Mouse (Mus musculus): ENCODE results near the gene Ate1. TPM values are rescaled to one million over a fixed set of nuclear protein-coding genes. Genes with fewer than 3 reads are reported as not detected.

Gene Ate1
- total and polyA plus RNA-seq, 2 experiments from 2014 or later = 50.8 to 97.7 TPM

DNA sequence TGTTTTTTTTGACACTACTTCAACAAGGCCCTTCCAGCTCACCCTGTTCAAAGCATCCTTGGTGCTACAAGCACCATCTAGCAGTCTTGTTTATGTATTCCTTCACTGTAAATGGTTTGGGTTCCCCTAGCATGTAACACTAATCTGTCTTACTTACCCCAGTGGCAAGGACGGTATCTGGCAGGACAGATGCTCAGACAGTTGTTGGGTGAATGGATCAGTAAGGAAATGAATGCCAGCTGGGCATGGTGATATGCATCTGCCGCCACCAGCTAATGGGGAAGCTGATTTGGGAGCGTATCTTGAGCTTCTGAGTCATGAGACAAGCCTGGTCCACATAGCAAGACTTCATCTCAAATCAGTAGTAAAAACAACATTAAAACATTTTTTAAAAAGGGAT, 141.9 kb downstream of the Ate1 start:
- Histone ChIP-seq H3K4me1 (ENCODE audit: insufficient read depth) (peaks cover 10% of the 10 kb centered on the region; the same call in 1 of the 2 replicates), H3K36me3 (ENCODE audit: insufficient read depth) (0 out of 2 replicates have a peak, but pooled peaks cover 3% of the 10 kb centered on the region), H3K27me3 (ENCODE audit: insufficient read depth, low read length) (no peaks in the 10 kb centered on the region), H3K27ac (ENCODE audit: low read depth, low read length) (no peak overlapping the region), H3K4me3 (ENCODE audit: low read depth, low read length) (no peak overlapping the region), H3K4me2 (ENCODE audit: low read depth) (no peak overlapping the region), H3K9ac (no peak overlapping the region), H3K9me3 (ENCODE audit: low read length) (0 out of 2 replicates have a peak, but pooled peaks cover 3% of the 10 kb centered on the region)
- ATAC-seq (no peak), DNase-seq (no peak)
- 89% methylated on average over 3 of the region's 3 CpGs for WGBS
- no peak for TF ChIP-seq CTCF (IDR thresholded peaks at IDR 0.05; ENCODE audit: low read depth)

DNA sequence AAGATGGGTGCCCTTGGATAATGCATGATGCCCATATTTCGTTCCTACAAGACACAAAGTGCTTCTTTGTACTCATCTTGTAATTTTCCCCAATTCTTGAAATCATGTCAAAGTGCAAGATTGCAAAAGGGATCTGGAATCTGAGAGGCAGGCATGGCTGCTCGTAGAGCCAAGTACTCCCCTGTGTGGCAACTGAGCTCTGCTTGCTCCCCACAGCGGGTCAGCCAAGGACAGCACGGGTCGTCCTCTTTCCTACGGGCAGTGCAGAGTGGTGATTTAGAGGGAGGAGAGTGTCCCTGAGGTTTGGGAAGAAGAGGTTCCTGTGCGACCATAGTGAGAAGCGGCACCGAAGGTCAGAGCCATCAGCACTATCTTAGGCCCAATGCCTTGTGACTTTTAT, 145.9 kb downstream of the Ate1 start:
- Histone ChIP-seq H3K9ac (no peak overlapping the region), H3K4me2 (ENCODE audit: low read depth) (no peak overlapping the region), H3K4me3 (ENCODE audit: low read depth, low read length) (no peak overlapping the region), H3K36me3 (ENCODE audit: insufficient read depth) (0 out of 2 replicates have a peak, but pooled peaks cover 3% of the 10 kb centered on the region), H3K27me3 (ENCODE audit: insufficient read depth, low read length) (no peaks in the 10 kb centered on the region; the same call in 1 of the 2 replicates), H3K27ac (ENCODE audit: low read depth, low read length) (no peak overlapping the region), H3K4me1 (ENCODE audit: insufficient read depth) (no peaks in the 10 kb centered on the region), H3K9me3 (ENCODE audit: low read length) (no peaks in the 10 kb centered on the region)
- WGBS = 90% methylated on average over 9 of the region's 9 CpGs
- TF ChIP-seq CTCF (IDR thresholded peaks at IDR 0.05; ENCODE audit: low read depth) = no peak
- DNase-seq = no peak
- no peak for ATAC-seq

DNA sequence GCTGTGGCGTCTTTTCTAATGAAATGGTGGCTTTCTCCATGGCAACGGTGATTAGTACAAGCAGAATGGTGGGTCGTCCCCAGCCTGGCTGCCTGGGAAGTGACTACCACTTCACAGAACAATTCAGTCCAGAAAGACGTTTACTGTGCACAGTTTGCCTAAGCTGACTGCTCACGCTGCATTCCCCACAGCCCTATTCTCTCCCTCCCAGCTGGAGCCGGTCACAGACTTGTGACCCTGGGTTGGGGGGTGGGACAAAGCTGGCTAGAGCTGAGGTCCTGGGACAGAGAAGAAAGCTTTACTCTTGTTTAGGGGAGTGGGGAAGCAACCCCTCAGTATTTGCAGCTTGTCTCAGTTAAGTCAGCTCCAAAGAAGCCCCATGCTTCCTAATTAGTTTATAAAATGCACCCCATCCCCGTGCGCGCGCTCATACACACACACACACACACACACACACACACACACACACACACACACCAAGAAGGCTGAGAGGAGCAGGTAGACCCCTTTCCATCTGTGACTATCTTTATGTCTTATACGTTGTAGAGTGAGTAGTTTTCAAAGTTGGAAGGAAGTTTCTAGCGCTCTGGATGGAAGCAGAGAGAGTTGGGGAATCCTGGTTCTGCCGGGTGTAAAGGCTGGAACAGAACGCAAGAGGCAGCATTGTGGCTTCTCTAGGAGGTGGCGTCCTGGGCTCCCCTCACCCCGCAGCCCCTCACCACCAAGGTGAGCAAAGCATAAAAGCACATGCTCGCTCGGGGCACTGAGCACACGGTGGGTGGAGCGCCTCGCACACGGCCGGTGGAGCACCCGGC, 151.1 kb downstream of the Ate1 start:
- Histone ChIP-seq H3K4me2 (ENCODE audit: low read depth) (peak overlapping the region; percentile 35), H3K27ac (ENCODE audit: low read depth, low read length) (no peak overlapping the region), H3K4me1 (ENCODE audit: insufficient read depth) (0 out of 2 replicates have a peak, but pooled peaks cover 11% of the 10 kb centered on the region), H3K9ac (no peak overlapping the region), H3K27me3 (ENCODE audit: insufficient read depth, low read length) (no peaks in the 10 kb centered on the region; the same call in 1 of the 2 replicates), H3K9me3 (ENCODE audit: low read length) (no peaks in the 10 kb centered on the region), H3K36me3 (ENCODE audit: insufficient read depth) (no peaks in the 10 kb centered on the region), H3K4me3 (ENCODE audit: low read depth, low read length) (no peak overlapping the region)
- peak; percentile 49 for TF ChIP-seq CTCF (IDR thresholded peaks at IDR 0.05; ENCODE audit: low read depth)
- 9% methylated on average over 24 of the region's 24 CpGs for WGBS
- DNase-seq = peak; percentile 59
- peak; percentile 81 for ATAC-seq

DNA sequence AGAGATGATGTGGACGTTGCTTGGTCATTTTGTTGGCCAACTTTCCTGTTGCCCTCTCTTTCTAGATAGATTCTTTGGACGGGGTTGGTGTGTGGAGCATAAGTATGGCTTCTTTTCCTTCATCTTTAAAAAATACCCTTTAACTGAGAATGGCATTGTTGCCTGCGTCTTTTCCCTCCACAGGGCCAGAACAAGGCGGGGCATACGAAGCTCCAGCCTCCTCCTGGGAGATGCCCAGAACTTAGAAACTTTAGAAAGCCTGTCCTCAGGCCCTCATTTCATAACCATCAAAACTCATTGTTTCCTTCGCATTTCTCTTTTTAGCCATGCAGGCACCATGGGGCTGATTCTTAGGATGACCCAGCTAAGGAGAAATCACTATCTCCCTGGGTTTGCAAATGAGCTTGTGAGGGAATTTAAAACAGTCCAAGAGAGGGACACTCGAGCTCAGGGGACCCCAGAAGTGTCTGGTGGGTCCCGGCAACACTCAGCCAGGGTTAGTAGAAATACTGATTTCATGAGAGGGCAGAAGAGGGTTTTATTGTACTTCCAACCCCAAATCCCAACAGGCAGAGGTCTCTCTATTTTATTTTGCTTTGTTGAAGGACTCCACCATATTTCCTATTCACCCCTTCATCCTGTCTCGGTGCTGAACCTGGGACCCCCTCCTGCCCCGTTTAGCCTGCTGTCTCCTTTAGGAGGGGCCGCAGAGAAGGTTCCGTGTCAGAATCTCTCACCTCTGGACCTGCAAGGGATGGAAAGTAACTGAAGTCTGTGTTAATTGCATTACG, 151.9 kb downstream of the Ate1 start:
- Histone ChIP-seq H3K27ac (ENCODE audit: low read depth, low read length) (no peak overlapping the region), H3K27me3 (ENCODE audit: insufficient read depth, low read length) (no peaks in the 10 kb centered on the region; the same call in 1 of the 2 replicates), H3K9ac (no peak overlapping the region), H3K4me2 (ENCODE audit: low read depth) (peak overlapping the region; percentile 35), H3K4me3 (ENCODE audit: low read depth, low read length) (no peak overlapping the region), H3K4me1 (ENCODE audit: insufficient read depth) (0 out of 2 replicates have a peak, but pooled peaks cover 11% of the 10 kb centered on the region), H3K9me3 (ENCODE audit: low read length) (no peaks in the 10 kb centered on the region), H3K36me3 (ENCODE audit: insufficient read depth) (no peaks in the 10 kb centered on the region)
- DNase-seq = no peak
- ATAC-seq = no peak
- no peak for TF ChIP-seq CTCF (IDR thresholded peaks at IDR 0.05; ENCODE audit: low read depth)
- WGBS = 16% methylated on average over 13 of the region's 13 CpGs

DNA sequence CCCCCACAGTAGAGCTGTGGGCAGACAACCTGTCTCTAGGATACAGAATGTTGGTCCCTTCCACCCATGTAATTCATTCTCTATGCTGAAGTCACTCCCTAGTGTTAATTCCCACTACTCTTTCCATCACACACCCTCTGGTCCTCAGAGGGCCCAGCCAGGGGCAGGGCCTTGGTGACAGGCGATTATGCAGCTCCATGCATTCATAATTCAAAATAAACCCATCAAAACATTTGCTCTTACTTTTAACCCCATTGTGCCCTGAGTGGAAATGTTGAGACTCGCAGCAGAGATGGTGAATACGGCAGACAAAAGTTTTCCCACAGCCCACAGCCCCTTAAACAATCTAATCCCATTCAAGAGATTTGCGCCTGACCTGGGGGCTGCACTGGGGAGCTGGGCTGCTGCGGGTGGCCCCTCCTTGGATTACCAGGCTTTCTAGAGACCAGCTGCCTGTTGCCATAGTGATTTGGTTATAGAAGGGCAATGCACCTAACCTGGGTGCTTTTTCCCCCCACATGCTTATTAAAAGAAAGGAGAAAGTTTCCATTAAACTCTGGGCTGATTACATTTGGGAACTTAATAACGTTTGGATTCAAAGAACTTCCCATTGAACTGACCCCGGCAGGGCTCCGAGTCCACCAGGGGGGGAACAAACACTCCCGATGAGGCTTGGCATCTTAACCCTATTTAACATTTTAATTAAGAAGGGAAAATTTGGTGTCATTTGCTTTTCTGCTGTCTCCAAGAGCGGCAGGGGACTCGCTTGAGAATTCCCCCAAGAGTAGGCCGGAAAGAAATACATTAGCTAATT, 152.7 kb downstream of the Ate1 start:
- no peak overlapping the region for H3K9ac ChIP-seq
- H3K27ac ChIP-seq (ENCODE audit: low read depth, low read length) = no peak overlapping the region
- no peak overlapping the region for H3K4me3 ChIP-seq (ENCODE audit: low read depth, low read length)
- no peaks in the 10 kb centered on the region; the same call in 1 of the 2 replicates for H3K27me3 ChIP-seq (ENCODE audit: insufficient read depth, low read length)
- H3K4me2 ChIP-seq (ENCODE audit: low read depth) = no peak overlapping the region
- no peak for DNase-seq
- 0 out of 2 replicates have a peak, but pooled peaks cover 11% of the 10 kb centered on the region for H3K4me1 ChIP-seq (ENCODE audit: insufficient read depth)
- TF ChIP-seq CTCF (IDR thresholded peaks at IDR 0.05; ENCODE audit: low read depth) = no peak
- H3K9me3 ChIP-seq (ENCODE audit: low read length) = no peaks in the 10 kb centered on the region
- 10% methylated on average over 12 of the region's 12 CpGs for WGBS
- ATAC-seq = peak; percentile 43; the same call in 1 of the 2 replicates
- no peaks in the 10 kb centered on the region for H3K36me3 ChIP-seq (ENCODE audit: insufficient read depth)

DNA sequence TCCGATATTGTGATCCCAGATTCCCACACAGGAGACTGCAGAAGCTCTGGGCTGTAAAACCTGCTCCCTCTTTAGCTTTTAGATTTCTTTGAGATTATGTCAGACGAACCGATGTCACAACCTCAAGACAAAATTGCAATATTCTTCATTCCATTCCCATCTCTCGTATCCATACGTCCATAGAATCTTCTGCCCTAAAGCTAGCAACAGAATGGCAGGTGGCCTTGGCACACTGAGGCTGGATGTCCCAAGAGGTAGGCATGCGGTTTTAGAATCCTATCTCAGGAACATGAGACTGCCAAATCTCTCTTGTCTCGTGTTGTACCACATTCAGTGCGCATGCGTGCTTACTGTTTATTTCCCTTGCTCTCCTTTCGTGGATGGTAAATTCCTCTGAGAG, 154.5 kb downstream of the Ate1 start:
- no peak for TF ChIP-seq CTCF (IDR thresholded peaks at IDR 0.05; ENCODE audit: low read depth)
- Histone ChIP-seq H3K4me3 (ENCODE audit: low read depth, low read length) (no peak overlapping the region), H3K27ac (ENCODE audit: low read depth, low read length) (no peak overlapping the region), H3K36me3 (ENCODE audit: insufficient read depth) (no peaks in the 10 kb centered on the region), H3K4me1 (ENCODE audit: insufficient read depth) (0 out of 2 replicates have a peak, but pooled peaks cover 11% of the 10 kb centered on the region), H3K4me2 (ENCODE audit: low read depth) (no peak overlapping the region), H3K9me3 (ENCODE audit: low read length) (no peaks in the 10 kb centered on the region), H3K9ac (no peak overlapping the region), H3K27me3 (ENCODE audit: insufficient read depth, low read length) (no peaks in the 10 kb centered on the region; the same call in 1 of the 2 replicates)
- WGBS = 93% methylated on average over 10 of the region's 10 CpGs
- ATAC-seq = no peak
- no peak for DNase-seq

Other genes with a start within 250 kb of the Ate1 start
- gene Nsmce4a, start 52.7 kb upstream of the Ate1 start, total RNA-seq (2014; rRNA removed) = 52.5 and 58.6 TPM in 2 replicates
- 76.8 and 87.6 TPM in 2 replicates for gene Nsmce4a, start 52.7 kb upstream of the Ate1 start, polyA plus RNA-seq (2015; fragmentation: Nextera tagmentation; extraction: Ambion mirVana)
- 49.1 and 54.1 TPM in 2 replicates for gene Tacc2, start 57.1 kb upstream of the Ate1 start, total RNA-seq (2014; rRNA removed)
- gene Tacc2, start 57.1 kb upstream of the Ate1 start, polyA plus RNA-seq (2015; fragmentation: Nextera tagmentation; extraction: Ambion mirVana) = 51.3 and 60.9 TPM in 2 replicates